Mouse (Mus musculus) left cerebral cortex, postnatal 25 days (tissue): ENCODE measurements at regions not wholly inside any gene's neighbourhood (a gene's known extent, or its start where the extent isn't known, plus 50 kb on each side); places are given as distances from the start of the nearest gene placed in this dataset.
A peak's percentile ranks its signal among the peaks of the same experiment; 100 is the strongest.

Experiments used
- DNase-seq, 2 experiments: peaks; one replicate each; pipeline ENCODE4 v3.0.0; 2022; ENCODE audit warnings: low spot score in 2 of 2, mixed read lengths in 1 of 2
- intact Hi-C: fragments of 180-260 bp; cut with DNase I; formaldehyde crosslinking; loops from one replicate; pipeline ENCODE4 v1.15.1; 2025

- intact Hi-C loops = no loop called here
- no peak for DNase-seq
Measured at GRCm38 (mm10) chr3:52444420-52445119, 176.4 kb downstream of the Foxo1 start.

GRCm38 (mm10) chr3:52443856-52444255 is 175.7 kb downstream of the Foxo1 start:
- peak in 1 of 2 experiments; percentile 23 for DNase-seq
- intact Hi-C loops = no loop called here

- no peak for DNase-seq
- intact Hi-C loops = no loop called here
Measured at GRCm38 (mm10) chr3:52429014-52429589, 161.0 kb downstream of the Foxo1 start.

- intact Hi-C loops = no loop called here
- no peak for DNase-seq
Measured at GRCm38 (mm10) chr3:52422826-52423225, 154.7 kb downstream of the Foxo1 start.

GRCm38 (mm10) chr3:52416261-52416660 is 148.1 kb downstream of the Foxo1 start:
- intact Hi-C loops = no loop called here

GRCm38 (mm10) chr3:52415361-52415760 is 147.2 kb downstream of the Foxo1 start:
- intact Hi-C loops = no loop called here
- no peak for DNase-seq

More at GRCm38 (mm10) chr3:52416261-52416660, 148.1 kb downstream of the Foxo1 start:
- DNase-seq = no peak

GRCm38 (mm10) chr3:52414017-52414416 is 145.9 kb downstream of the Foxo1 start:
- DNase-seq = no peak
- intact Hi-C loops = no loop called here

GRCm38 (mm10) chr3:52413187-52413746 is 145.1 kb downstream of the Foxo1 start:
- intact Hi-C loops = no loop called here
- DNase-seq = no peak

GRCm38 (mm10) chr3:52411356-52411755 is 143.2 kb downstream of the Foxo1 start:
- intact Hi-C loops = no loop called here

GRCm38 (mm10) chr3:52409465-52409864 is 141.3 kb downstream of the Foxo1 start:
- intact Hi-C loops = no loop called here
- no peak for DNase-seq

More at GRCm38 (mm10) chr3:52411356-52411755, 143.2 kb downstream of the Foxo1 start:
- no peak for DNase-seq

- intact Hi-C loops = no loop called here
- no peak for DNase-seq
Measured at GRCm38 (mm10) chr3:52406778-52407318, 138.7 kb downstream of the Foxo1 start.

GRCm38 (mm10) chr3:52404636-52405035 is 136.5 kb downstream of the Foxo1 start:
- DNase-seq = no peak
- intact Hi-C loops = loop anchor here (5.0 kb wide), 1 partner anchor 137 kb away; the partner anchor contains the start of gene Foxo1

- intact Hi-C loops = loop anchor here (5.0 kb wide), 1 partner anchor 136 kb away; the partner anchor contains the start of gene Foxo1
Measured at GRCm38 (mm10) chr3:52403032-52403431, 134.9 kb downstream of the Foxo1 start.

More at GRCm38 (mm10) chr3:52403032-52403431, 134.9 kb downstream of the Foxo1 start:
- no peak for DNase-seq
